Mouse (Mus musculus) kidney, adult 2 months (tissue): ENCODE results near the gene Tmed5.

Source experiments
- CTCF ChIP-seq: fragments of 200-500 bp; conservative IDR thresholded peaks from 2 replicates; pipeline ENCODE4 v1.5.1; 2011; ENCODE audit warnings: low read depth, mild to moderate bottlenecking, control low read depth, low read length, moderate library complexity, mixed read lengths; ENCODE audit not compliant: insufficient read depth, insufficient read length
- POLR2A ChIP-seq: fragments of 200-500 bp; IDR thresholded peaks from one replicate; pipeline ENCODE4 v1.6.1; 2011; ENCODE audit warnings: low read depth, low read length, control low read depth

GRCm38 (mm10) chr5:108100196-108100595 is 32.2 kb downstream of the Tmed5 start:
- no peak for TF ChIP-seq POLR2A
- no peak for TF ChIP-seq CTCF
